Mouse (Mus musculus) CD4-positive, CD25-positive, alpha-beta regulatory T cell, adult 4 months (primary cell): ENCODE data around the gene Slc7a14. TPM values are rescaled to one million over a fixed set of nuclear protein-coding genes. Genes with fewer than 3 reads are reported as not detected.

ENCODE experiments used
- ATAC-seq: one replicate; pipeline ENCODE4 v1.8.0; 2017
- polyA plus RNA-seq, 2 experiments: library from polyadenylated mRNA; unstranded; fragments of 100-300 nt; shearing (Covaris generic); gene quantifications; one replicate each; pipeline ENCODE4 v1.2.1; 2017

The Slc7a14 gene
- polyA plus RNA-seq, 2 experiments from 2014 or later, result not detected

- no peak for ATAC-seq
Observed at GRCm38 (mm10) chr3:31260329-31260963, 49.7 kb downstream of the Slc7a14 start.

- ATAC-seq, result no peak
Observed at GRCm38 (mm10) chr3:31259553-31260255, 50.5 kb downstream of the Slc7a14 start.

DNA sequence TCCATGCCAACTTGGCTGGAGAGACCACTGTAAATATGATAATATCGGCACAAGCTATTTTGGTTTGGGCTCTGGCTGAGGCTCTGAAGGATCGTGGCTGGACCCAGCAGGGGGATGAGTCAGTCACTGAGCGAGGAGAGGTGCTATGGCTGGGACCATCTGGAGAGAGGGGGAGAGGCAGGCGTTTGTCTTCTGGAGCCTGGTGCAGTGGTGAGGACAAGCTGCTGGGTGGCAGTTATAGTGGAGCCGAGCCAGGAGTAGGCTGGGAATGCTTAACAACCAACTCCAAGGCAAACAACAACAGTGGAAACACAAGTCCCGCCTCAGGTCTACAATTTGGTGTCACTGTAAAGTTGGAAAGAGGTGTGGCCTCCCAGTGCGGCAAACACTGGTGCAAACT is 55.8 kb downstream of the Slc7a14 start:
- no peak for ATAC-seq

GRCm38 (mm10) chr3:31253862-31254261 is 56.3 kb downstream of the Slc7a14 start:
- ATAC-seq, result no peak

DNA sequence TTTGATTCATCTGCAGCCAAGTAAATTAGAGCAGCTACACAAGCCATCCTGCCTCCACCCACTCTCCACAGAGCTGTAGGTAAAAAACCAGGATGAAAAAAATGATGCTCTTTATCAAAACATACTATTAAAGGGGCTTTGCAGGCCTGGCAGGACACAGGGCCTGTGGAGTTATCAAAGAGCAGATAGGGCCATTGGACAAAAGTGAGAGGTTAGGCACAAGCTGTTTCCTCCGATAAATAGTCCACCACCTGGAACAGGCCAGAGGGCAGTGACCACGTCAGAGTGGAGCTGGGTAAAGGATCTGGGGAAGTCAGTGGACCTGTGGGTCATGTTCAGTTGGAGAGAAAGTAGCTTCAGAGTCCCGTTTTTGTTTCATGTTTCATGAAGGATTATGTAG is 57.6 kb downstream of the Slc7a14 start:
- no peak for ATAC-seq

DNA sequence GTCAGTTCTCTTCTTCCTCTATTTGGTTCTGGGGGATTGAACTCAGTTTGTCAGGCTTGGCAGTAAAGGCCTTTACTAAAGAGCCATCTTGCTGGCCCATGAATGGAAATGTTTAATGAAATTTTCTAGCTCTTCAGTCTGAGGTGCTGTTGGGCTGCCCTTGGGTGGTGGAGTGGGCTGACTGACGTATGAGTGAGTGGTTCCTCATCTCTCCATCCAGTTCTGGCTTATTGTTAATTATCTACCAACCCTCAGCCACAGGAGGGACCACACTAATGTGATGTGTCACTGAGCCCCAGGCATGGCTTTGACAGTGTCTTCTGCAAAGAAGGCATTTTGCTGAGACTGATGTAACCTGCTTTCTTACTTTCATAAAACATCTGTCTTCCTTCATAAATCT is 66.7 kb downstream of the Slc7a14 start:
- ATAC-seq, result no peak

GRCm38 (mm10) chr3:31240840-31241239 is 69.3 kb downstream of the Slc7a14 start:
- no peak for ATAC-seq

DNA sequence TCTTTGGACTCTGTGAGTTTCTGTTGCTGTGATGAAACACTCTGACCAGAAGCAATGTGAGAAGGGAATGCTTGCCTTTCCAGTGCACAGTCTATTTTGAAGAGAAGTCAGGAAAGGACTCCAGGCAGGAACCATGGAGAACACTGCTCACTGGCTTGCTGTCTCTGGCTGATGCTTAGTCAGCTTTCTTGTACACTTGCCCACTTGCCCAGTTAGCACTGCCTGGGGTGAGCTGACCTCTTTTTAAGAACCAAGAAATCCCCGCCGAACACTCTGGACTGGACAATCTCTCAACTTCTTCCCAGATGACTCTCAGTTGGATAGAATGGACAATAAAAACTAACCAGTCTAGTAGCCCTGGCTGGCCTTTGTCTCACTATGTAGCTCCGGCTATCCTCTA is 70.5 kb downstream of the Slc7a14 start:
- ATAC-seq, result no peak

DNA sequence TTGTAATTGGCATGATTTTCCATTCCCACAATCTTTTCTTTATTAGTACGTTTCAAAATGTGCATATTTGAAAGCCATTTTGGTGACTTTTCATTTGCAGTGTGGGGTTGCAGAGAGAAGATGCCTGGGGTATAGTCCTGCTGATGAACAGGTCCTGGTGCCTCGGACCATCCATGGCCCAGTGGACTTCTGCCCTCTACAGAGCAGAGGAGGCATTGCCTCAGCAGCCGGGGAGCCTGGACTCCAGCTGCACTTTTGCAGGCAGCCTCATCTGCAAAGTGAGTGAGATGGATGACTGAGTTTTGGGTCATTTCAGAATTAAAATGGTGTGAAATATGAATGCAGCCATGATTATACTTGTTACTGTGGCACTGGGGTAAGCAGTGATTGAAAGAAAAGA is 72.2 kb downstream of the Slc7a14 start:
- no peak for ATAC-seq

GRCm38 (mm10) chr3:31236146-31236545 is 74.0 kb downstream of the Slc7a14 start:
- ATAC-seq, result no peak

GRCm38 (mm10) chr3:31234356-31234755 is 75.8 kb downstream of the Slc7a14 start:
- no peak for ATAC-seq

- no peak for ATAC-seq
Observed at GRCm38 (mm10) chr3:31233746-31234312, 76.3 kb downstream of the Slc7a14 start.

GRCm38 (mm10) chr3:31229281-31229680 is 80.9 kb downstream of the Slc7a14 start:
- no peak for ATAC-seq

DNA sequence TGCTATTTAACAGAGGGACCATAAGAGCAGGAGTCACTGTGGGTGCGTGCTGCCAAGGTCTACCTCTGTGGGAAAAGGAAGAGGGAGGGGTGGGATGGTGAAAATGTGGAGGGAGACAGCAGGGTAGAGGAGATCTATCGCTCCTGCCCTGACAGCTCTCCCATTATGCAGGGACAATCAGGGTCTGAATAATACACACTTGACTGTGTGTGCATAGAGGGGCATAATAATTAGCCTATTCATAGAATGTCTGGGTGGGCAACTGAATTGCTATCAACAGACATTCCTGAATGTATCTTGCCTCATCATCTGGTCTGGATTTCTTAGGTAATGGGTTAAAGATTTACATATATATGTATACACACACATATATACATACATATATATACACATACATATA is 81.7 kb downstream of the Slc7a14 start:
- ATAC-seq, result no peak

GRCm38 (mm10) chr3:31223551-31223950 is 86.6 kb downstream of the Slc7a14 start:
- ATAC-seq, result no peak

GRCm38 (mm10) chr3:31220040-31220439 is 90.1 kb downstream of the Slc7a14 start:
- ATAC-seq, result no peak

GRCm38 (mm10) chr3:31219483-31219882 is 90.7 kb downstream of the Slc7a14 start:
- ATAC-seq, result no peak

- ATAC-seq, result no peak
Observed at GRCm38 (mm10) chr3:31217523-31217922, 92.7 kb downstream of the Slc7a14 start.

DNA sequence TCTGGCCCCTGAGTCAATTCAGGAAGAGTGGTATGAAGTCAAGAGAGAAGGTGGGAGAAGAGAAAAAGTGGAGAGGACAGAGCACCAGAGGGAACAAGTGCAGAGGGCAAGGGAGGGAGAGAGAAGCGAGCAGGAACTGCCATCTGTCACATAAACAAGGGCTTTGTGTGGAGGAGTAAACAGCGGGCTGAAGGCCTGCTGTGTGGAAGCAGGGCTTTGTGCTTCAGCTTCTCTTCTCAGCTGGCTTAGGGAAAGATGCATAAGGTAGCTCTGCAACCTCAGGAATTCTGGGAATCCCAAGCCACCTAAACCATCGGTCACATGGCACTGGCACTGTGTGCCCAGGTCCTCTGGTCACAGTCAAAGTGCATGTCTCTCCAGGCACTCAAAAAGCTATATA is 96.4 kb downstream of the Slc7a14 start:
- ATAC-seq, result no peak

- no peak for ATAC-seq
Observed at GRCm38 (mm10) chr3:31212205-31213038, 97.8 kb downstream of the Slc7a14 start.

DNA sequence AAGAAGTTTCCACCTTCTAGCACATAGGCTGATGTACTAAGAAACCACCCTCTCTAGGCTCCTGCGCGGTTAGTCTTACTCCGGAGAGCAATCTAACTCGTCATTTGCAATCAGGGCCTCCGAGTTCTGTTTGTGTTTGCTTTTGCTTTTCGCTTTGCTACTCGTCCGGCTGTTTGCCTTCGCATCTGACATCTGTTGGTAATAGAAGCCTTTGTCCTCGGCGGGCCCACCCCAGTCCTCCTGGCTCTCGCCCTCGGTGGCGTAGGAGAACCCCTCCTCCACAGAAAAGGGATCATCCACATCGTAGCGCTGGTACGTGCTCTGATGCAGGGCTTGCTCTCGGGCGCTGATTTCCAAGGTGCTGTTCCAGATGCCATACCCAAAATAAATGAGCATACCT is 101.2 kb downstream of the Slc7a14 start:
- ATAC-seq, result no peak

- no peak for ATAC-seq
Observed at GRCm38 (mm10) chr3:31208458-31208994, 101.7 kb downstream of the Slc7a14 start.

DNA sequence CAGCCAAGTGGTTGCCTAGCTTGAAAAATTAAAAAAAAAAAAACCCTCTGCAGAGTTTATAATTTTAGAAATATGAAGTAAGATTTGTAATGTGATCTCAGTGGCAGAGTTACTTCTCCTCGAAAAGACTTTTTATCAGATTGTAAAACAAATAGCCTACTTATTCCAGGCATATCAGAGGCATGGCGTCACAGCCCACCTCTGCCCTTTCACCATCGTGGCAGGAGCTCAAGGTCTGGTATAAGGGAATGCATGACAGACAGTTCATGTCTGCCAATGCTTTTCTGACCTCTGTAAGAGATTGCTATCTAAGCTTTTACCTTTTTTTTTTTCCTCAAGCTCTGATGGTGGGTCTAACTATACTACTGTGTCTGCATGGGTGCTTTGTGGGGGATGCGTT is 102.1 kb downstream of the Slc7a14 start:
- ATAC-seq, result no peak
